Mouse (Mus musculus): ENCODE data around the gene Kdm4a. TPM values are rescaled to one million over a fixed set of nuclear protein-coding genes. Genes with fewer than 3 reads are reported as not detected.

The Kdm4a gene
- polyA plus RNA-seq, 1 experiment from 2014 or later, result 27.1 TPM

GRCm38 (mm10) chr4:118148317-118148687 lies 31.5 kb downstream of the Kdm4a start:
- no peak overlapping the region for H3K9ac ChIP-seq (ENCODE audit: low read length)
- H3K4me2 ChIP-seq (ENCODE audit: low read depth, low read length), result no peak overlapping the region
- H3K27ac ChIP-seq (ENCODE audit: low read length), result no peak overlapping the region
- WGBS, result 56% methylated on average over 10 of the region's 10 CpGs
- no peak for ATAC-seq (ENCODE audit: insufficient read depth, low FRiP score)
- H3K36me3 ChIP-seq (ENCODE audit: control insufficient read depth, insufficient read depth, low read length), result peaks cover 31% of the 10 kb centered on the region
- H3K9me3 ChIP-seq (replicated peaks; ENCODE audit: control insufficient read depth, low read length), result no peaks in the 10 kb centered on the region
- no peaks in the 10 kb centered on the region for H3K27me3 ChIP-seq (ENCODE audit: control insufficient read depth, insufficient read depth, low read length)
- H3K4me3 ChIP-seq (replicated peaks; ENCODE audit: low read length), result no peak overlapping the region
- no peaks in the 10 kb centered on the region for H3K4me1 ChIP-seq (ENCODE audit: control insufficient read depth, insufficient read depth, low read length)

GRCm38 (mm10) chr4:118147547-118148316 lies 32.1 kb downstream of the Kdm4a start:
- H3K27me3 ChIP-seq (ENCODE audit: control insufficient read depth, insufficient read depth, low read length), result no peaks in the 10 kb centered on the region
- no peak overlapping the region for H3K4me2 ChIP-seq (ENCODE audit: low read depth, low read length)
- no peaks in the 10 kb centered on the region for H3K4me1 ChIP-seq (ENCODE audit: control insufficient read depth, insufficient read depth, low read length)
- whole genome bisulfite sequencing, result 92% methylated on average over 19 of the region's 19 CpGs
- no peak for ATAC-seq (ENCODE audit: insufficient read depth, low FRiP score)
- no peak overlapping the region for H3K9ac ChIP-seq (ENCODE audit: low read length)
- H3K9me3 ChIP-seq (replicated peaks; ENCODE audit: control insufficient read depth, low read length), result no peaks in the 10 kb centered on the region
- no peak overlapping the region for H3K27ac ChIP-seq (ENCODE audit: low read length)
- peaks cover 28% of the 10 kb centered on the region for H3K36me3 ChIP-seq (ENCODE audit: control insufficient read depth, insufficient read depth, low read length)
- no peak overlapping the region for H3K4me3 ChIP-seq (replicated peaks; ENCODE audit: low read length)

- 88% methylated on average over 10 of the region's 10 CpGs for WGBS
- Histone ChIP-seq H3K9ac (ENCODE audit: low read length) (no peak overlapping the region), H3K4me3 (replicated peaks; ENCODE audit: low read length) (no peak overlapping the region), H3K27ac (ENCODE audit: low read length) (no peak overlapping the region), H3K9me3 (replicated peaks; ENCODE audit: control insufficient read depth, low read length) (no peaks in the 10 kb centered on the region), H3K36me3 (ENCODE audit: control insufficient read depth, insufficient read depth, low read length) (peaks cover 28% of the 10 kb centered on the region), H3K4me2 (ENCODE audit: low read depth, low read length) (no peak overlapping the region), H3K4me1 (ENCODE audit: control insufficient read depth, insufficient read depth, low read length) (no peaks in the 10 kb centered on the region), H3K27me3 (ENCODE audit: control insufficient read depth, insufficient read depth, low read length) (no peaks in the 10 kb centered on the region)
- ATAC-seq (ENCODE audit: insufficient read depth, low FRiP score), result no peak
These were observed 32.8 kb downstream of the Kdm4a start for GRCm38 (mm10) chr4:118147090-118147489.

GRCm38 (mm10) chr4:118144324-118144723 lies 35.5 kb downstream of the Kdm4a start:
- ATAC-seq (ENCODE audit: insufficient read depth, low FRiP score), result no peak
- Histone ChIP-seq H3K27me3 (ENCODE audit: control insufficient read depth, insufficient read depth, low read length) (no peaks in the 10 kb centered on the region), H3K27ac (ENCODE audit: low read length) (no peak overlapping the region), H3K4me1 (ENCODE audit: control insufficient read depth, insufficient read depth, low read length) (no peaks in the 10 kb centered on the region), H3K9ac (ENCODE audit: low read length) (no peak overlapping the region), H3K4me2 (ENCODE audit: low read depth, low read length) (no peak overlapping the region), H3K4me3 (replicated peaks; ENCODE audit: low read length) (no peak overlapping the region), H3K9me3 (replicated peaks; ENCODE audit: control insufficient read depth, low read length) (no peaks in the 10 kb centered on the region), H3K36me3 (ENCODE audit: control insufficient read depth, insufficient read depth, low read length) (peaks cover 33% of the 10 kb centered on the region)
- 85% methylated on average over 9 of the region's 9 CpGs for WGBS

GRCm38 (mm10) chr4:118143679-118144078 lies 36.2 kb downstream of the Kdm4a start:
- Histone ChIP-seq H3K9ac (ENCODE audit: low read length) (no peak overlapping the region), H3K9me3 (replicated peaks; ENCODE audit: control insufficient read depth, low read length) (no peaks in the 10 kb centered on the region), H3K4me3 (replicated peaks; ENCODE audit: low read length) (no peak overlapping the region), H3K27ac (ENCODE audit: low read length) (no peak overlapping the region), H3K4me1 (ENCODE audit: control insufficient read depth, insufficient read depth, low read length) (0 out of 2 replicates have a peak, but pooled peaks cover 4% of the 10 kb centered on the region), H3K36me3 (ENCODE audit: control insufficient read depth, insufficient read depth, low read length) (peaks cover 33% of the 10 kb centered on the region), H3K4me2 (ENCODE audit: low read depth, low read length) (no peak overlapping the region), H3K27me3 (ENCODE audit: control insufficient read depth, insufficient read depth, low read length) (no peaks in the 10 kb centered on the region)
- WGBS, result 83% methylated on average over 7 of the region's 7 CpGs
- no peak for ATAC-seq (ENCODE audit: insufficient read depth, low FRiP score)

- H3K9ac ChIP-seq (ENCODE audit: low read length), result no peak overlapping the region
- WGBS, result 87% methylated on average over 5 of the region's 5 CpGs
- 0 out of 2 replicates have a peak, but pooled peaks cover 4% of the 10 kb centered on the region for H3K4me1 ChIP-seq (ENCODE audit: control insufficient read depth, insufficient read depth, low read length)
- no peaks in the 10 kb centered on the region for H3K9me3 ChIP-seq (replicated peaks; ENCODE audit: control insufficient read depth, low read length)
- H3K27ac ChIP-seq (ENCODE audit: low read length), result no peak overlapping the region
- ATAC-seq (ENCODE audit: insufficient read depth, low FRiP score), result no peak
- H3K36me3 ChIP-seq (ENCODE audit: control insufficient read depth, insufficient read depth, low read length), result peaks cover 21% of the 10 kb centered on the region
- H3K27me3 ChIP-seq (ENCODE audit: control insufficient read depth, insufficient read depth, low read length), result no peaks in the 10 kb centered on the region
- H3K4me2 ChIP-seq (ENCODE audit: low read depth, low read length), result no peak overlapping the region
- no peak overlapping the region for H3K4me3 ChIP-seq (replicated peaks; ENCODE audit: low read length)
These were observed 38.3 kb downstream of the Kdm4a start for GRCm38 (mm10) chr4:118141511-118141910.

GRCm38 (mm10) chr4:118138891-118139290 lies 41.0 kb downstream of the Kdm4a start:
- H3K4me1 ChIP-seq (ENCODE audit: control insufficient read depth, insufficient read depth, low read length), result peaks cover 8% of the 10 kb centered on the region
- no peak overlapping the region for H3K4me2 ChIP-seq (ENCODE audit: low read depth, low read length)
- no peak overlapping the region for H3K27ac ChIP-seq (ENCODE audit: low read length)
- ATAC-seq (ENCODE audit: insufficient read depth, low FRiP score), result no peak
- 55% methylated on average over 5 of the region's 5 CpGs for WGBS
- H3K9me3 ChIP-seq (replicated peaks; ENCODE audit: control insufficient read depth, low read length), result no peaks in the 10 kb centered on the region
- no peaks in the 10 kb centered on the region for H3K27me3 ChIP-seq (ENCODE audit: control insufficient read depth, insufficient read depth, low read length)
- peaks cover 16% of the 10 kb centered on the region; the same call in 1 of the 2 replicates for H3K36me3 ChIP-seq (ENCODE audit: control insufficient read depth, insufficient read depth, low read length)
- H3K4me3 ChIP-seq (replicated peaks; ENCODE audit: low read length), result no peak overlapping the region
- H3K9ac ChIP-seq (ENCODE audit: low read length), result no peak overlapping the region

GRCm38 (mm10) chr4:118137857-118138256 lies 42.0 kb downstream of the Kdm4a start:
- no peak overlapping the region for H3K4me3 ChIP-seq (replicated peaks; ENCODE audit: low read length)
- no peak overlapping the region for H3K27ac ChIP-seq (ENCODE audit: low read length)
- H3K4me2 ChIP-seq (ENCODE audit: low read depth, low read length), result no peak overlapping the region
- H3K27me3 ChIP-seq (ENCODE audit: control insufficient read depth, insufficient read depth, low read length), result no peaks in the 10 kb centered on the region
- 84% methylated on average over 16 of the region's 16 CpGs for WGBS
- ATAC-seq (ENCODE audit: insufficient read depth, low FRiP score), result no peak
- peaks cover 12% of the 10 kb centered on the region for H3K4me1 ChIP-seq (ENCODE audit: control insufficient read depth, insufficient read depth, low read length)
- H3K36me3 ChIP-seq (ENCODE audit: control insufficient read depth, insufficient read depth, low read length), result peaks cover 13% of the 10 kb centered on the region; the same call in 1 of the 2 replicates
- no peaks in the 10 kb centered on the region for H3K9me3 ChIP-seq (replicated peaks; ENCODE audit: control insufficient read depth, low read length)
- no peak overlapping the region for H3K9ac ChIP-seq (ENCODE audit: low read length)

- peaks cover 12% of the 10 kb centered on the region for H3K4me1 ChIP-seq (ENCODE audit: control insufficient read depth, insufficient read depth, low read length)
- H3K9me3 ChIP-seq (replicated peaks; ENCODE audit: control insufficient read depth, low read length), result no peaks in the 10 kb centered on the region
- no peak overlapping the region for H3K27ac ChIP-seq (ENCODE audit: low read length)
- ATAC-seq (ENCODE audit: insufficient read depth, low FRiP score), result no peak
- 94% methylated on average over 10 of the region's 10 CpGs for WGBS
- H3K36me3 ChIP-seq (ENCODE audit: control insufficient read depth, insufficient read depth, low read length), result peaks cover 13% of the 10 kb centered on the region; the same call in 1 of the 2 replicates
- no peak overlapping the region for H3K9ac ChIP-seq (ENCODE audit: low read length)
- H3K27me3 ChIP-seq (ENCODE audit: control insufficient read depth, insufficient read depth, low read length), result no peaks in the 10 kb centered on the region
- no peak overlapping the region for H3K4me2 ChIP-seq (ENCODE audit: low read depth, low read length)
- no peak overlapping the region for H3K4me3 ChIP-seq (replicated peaks; ENCODE audit: low read length)
These were observed 42.5 kb downstream of the Kdm4a start for GRCm38 (mm10) chr4:118137311-118137710.

All from stomach, embryonic 16.5 days (tissue).